Mouse (Mus musculus) lung, postnatal 0 days (tissue): ENCODE data around the gene Vav1. TPM values are rescaled to one million over a fixed set of nuclear protein-coding genes. Genes with fewer than 3 reads are reported as not detected.

Source experiments
- ATAC-seq: fragments of 200-750 bp; cut with Nextera tagmentation; 2 replicates; pipeline ENCODE4 v1.8.0; 2017; ENCODE audit warnings: moderate library complexity
- DNase-seq: peaks from one replicate; pipeline ENCODE4 v3.0.0-alpha.2; 2016; ENCODE audit warnings: low spot score
- H3K27ac ChIP-seq: fragments of 300-500 bp; sonication (generic); 2 replicates; pipeline ENCODE4 v1.5.1; 2014; ENCODE audit warnings: antibody characterized with exemption, mild to moderate bottlenecking, low read length, mixed read lengths
- H3K27me3 ChIP-seq: fragments of 300-500 bp; sonication (generic); replicated peaks from 2 replicates; pipeline ENCODE4 v1.6.1; 2014; ENCODE audit warnings: low read length, mixed read lengths; ENCODE audit not compliant: insufficient read depth
- H3K36me3 ChIP-seq: fragments of 300-500 bp; sonication (generic); 2 replicates; pipeline ENCODE4 v1.6.1; 2014; ENCODE audit warnings: low read length, mixed read lengths; ENCODE audit not compliant: insufficient read depth
- H3K4me1 ChIP-seq: fragments of 300-500 bp; sonication (generic); 2 replicates; pipeline ENCODE4 v1.6.1; 2014; ENCODE audit warnings: antibody characterized with exemption, low read depth, low read length, mixed read lengths; ENCODE audit not compliant: insufficient read depth
- H3K4me2 ChIP-seq: fragments of 300-500 bp; sonication (generic); replicated peaks from 2 replicates; pipeline ENCODE4 v1.6.1; 2014; ENCODE audit warnings: low read depth, mild to moderate bottlenecking, low read length, moderate library complexity, mixed read lengths
- H3K4me3 ChIP-seq: fragments of 300-500 bp; sonication (generic); 2 replicates; pipeline ENCODE4 v1.5.1; 2014; ENCODE audit warnings: low read depth, low read length
- H3K9ac ChIP-seq: fragments of 300-500 bp; sonication (generic); replicated peaks from 2 replicates; pipeline ENCODE4 v1.6.1; 2014; ENCODE audit warnings: low read depth, mild to moderate bottlenecking
- H3K9me3 ChIP-seq: fragments of 300-500 bp; sonication (generic); 2 replicates; pipeline ENCODE4 v1.6.1; 2016; ENCODE audit warnings: low read length, mixed read lengths
- CTCF ChIP-seq: IDR thresholded peaks from 2 replicates; pipeline ENCODE4 v1.5.1; 2016; ENCODE audit warnings: antibody characterized with exemption, mild to moderate bottlenecking
- EP300 ChIP-seq: IDR thresholded peaks from 2 replicates; pipeline ENCODE4 v1.6.1; 2016; ENCODE audit warnings: antibody characterized with exemption, mild to moderate bottlenecking, control low read depth
- WGBS: fragments of 180-500 bp; shearing (Covaris S2); extraction: QIAGEN DNeasy Blood & Tissue Kit; methylation state at CpG from one replicate; pipeline ENCODE4 v1.1.7; 2014; 5-methylcytosine and 5-hydroxymethylcytosine counted together
- polyA plus RNA-seq: library from polyadenylated mRNA; unstranded; fragments of >200 nt; fragmentation: Nextera tagmentation; extraction: Ambion mirVana; gene quantifications from 2 replicates; pipeline ENCODE4 v1.2.1, GENCODE M21; 2015

Vav1 gene
- polyA plus RNA-seq, 1 experiment from 2014 or later: 4.8 TPM

DNA sequence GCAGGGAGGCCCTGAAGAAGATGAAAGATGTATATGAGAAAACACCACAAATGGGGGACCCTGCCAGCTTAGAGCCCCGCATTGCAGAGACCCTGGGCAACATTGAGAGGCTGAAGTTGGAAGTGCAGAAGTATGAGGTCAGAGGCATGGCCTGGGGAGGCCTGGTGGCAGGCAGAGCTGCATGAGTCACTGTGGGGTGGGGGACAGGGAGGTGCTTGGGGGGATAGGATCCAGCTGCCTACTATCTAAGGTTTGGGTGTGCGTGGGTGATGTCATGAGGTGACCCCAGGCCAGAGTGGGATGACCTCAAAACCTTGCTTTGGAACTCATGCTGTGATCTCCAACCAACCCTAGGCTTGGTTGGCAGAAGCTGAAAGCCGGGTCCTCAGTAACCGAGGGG lies 17.6 kb upstream of the Vav1 start:
- WGBS: 95% methylated on average over 4 of the region's 4 CpGs
- H3K9me3 ChIP-seq: no peaks in the 10 kb centered on the region
- H3K36me3 ChIP-seq: peaks cover 19% of the 10 kb centered on the region; the same call in 1 of the 2 replicates

DNA sequence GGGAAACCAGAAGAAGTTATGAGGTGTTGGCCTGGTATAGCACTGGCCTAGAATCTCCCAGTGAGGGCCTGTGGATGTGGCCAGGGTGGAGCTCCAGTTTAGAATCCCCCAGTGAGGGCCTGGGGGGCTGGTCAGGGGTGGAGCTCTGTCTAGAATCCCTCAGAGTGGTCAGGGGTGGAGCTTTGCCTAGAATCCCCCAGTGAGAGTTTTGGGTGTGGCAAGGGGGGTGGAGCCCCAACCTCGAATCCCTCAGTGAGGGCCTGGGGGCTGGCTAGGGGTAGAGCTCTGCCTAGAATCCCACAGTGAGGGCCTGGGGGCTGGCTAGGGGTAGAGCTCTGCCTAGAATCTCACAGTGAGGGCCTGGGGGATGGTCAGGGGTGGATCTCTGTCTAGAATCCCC lies 17.1 kb upstream of the Vav1 start:
- no peak overlapping the region for H3K4me3 ChIP-seq
- no peak for DNase-seq
- ATAC-seq: no peak
- H3K4me2 ChIP-seq: no peak overlapping the region
- peaks cover 18% of the 10 kb centered on the region; the same call in 1 of the 2 replicates for H3K36me3 ChIP-seq
- H3K27me3 ChIP-seq: no peaks in the 10 kb centered on the region
- H3K9ac ChIP-seq: no peak overlapping the region
- 25% methylated on average over 1 of the region's 1 CpGs for WGBS
- H3K27ac ChIP-seq: no peak overlapping the region
- TF ChIP-seq EP300 (no peak), CTCF (no peak)
- no peaks in the 10 kb centered on the region for H3K9me3 ChIP-seq
- H3K4me1 ChIP-seq: no peaks in the 10 kb centered on the region

More for the DNA sequence above, 17.6 kb upstream of the Vav1 start:
- Histone ChIP-seq H3K4me2 (no peak overlapping the region), H3K27ac (no peak overlapping the region), H3K4me3 (no peak overlapping the region), H3K9ac (no peak overlapping the region), H3K4me1 (no peaks in the 10 kb centered on the region), H3K27me3 (no peaks in the 10 kb centered on the region)
- TF ChIP-seq EP300 (no peak), CTCF (no peak)
- ATAC-seq (no peak), DNase-seq (no peak)

DNA sequence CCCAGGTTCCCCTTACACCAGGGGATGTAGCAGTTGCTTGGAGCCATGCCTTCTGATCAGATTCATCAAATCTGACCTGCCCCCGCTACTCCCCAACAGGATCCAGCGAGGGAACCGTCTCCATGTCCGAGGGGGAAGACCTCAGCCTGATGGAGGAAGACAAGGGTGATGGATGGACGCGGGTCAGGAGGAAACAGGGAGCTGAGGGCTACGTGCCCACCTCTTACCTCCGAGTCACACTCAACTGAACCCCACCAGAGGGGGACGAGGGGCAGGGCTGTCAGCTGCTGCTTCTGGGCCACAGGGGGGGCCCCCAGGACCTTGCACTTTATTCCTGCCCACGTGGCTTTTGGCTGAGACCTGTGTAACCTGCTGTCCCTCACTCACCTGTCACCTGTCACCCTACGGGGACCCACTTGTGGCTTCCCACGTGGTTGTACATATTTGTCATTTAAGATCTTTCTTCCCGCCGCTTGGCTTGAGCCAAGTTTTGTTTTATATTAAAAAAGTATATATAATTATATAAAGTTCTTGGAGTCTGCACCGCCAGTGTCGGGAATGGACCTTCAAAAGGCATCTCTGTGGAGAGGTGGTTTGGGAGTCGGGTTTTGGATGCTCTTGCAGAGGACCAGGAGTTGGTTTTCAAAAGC lies 15.9 kb upstream of the Vav1 start:
- Histone ChIP-seq H3K9me3 (no peaks in the 10 kb centered on the region), H3K27me3 (no peaks in the 10 kb centered on the region), H3K36me3 (peaks cover 11% of the 10 kb centered on the region; the same call in 1 of the 2 replicates), H3K4me3 (no peak overlapping the region), H3K9ac (no peak overlapping the region), H3K4me1 (no peaks in the 10 kb centered on the region), H3K27ac (no peak overlapping the region), H3K4me2 (no peak overlapping the region)
- WGBS: 88% methylated on average over 17 of the region's 17 CpGs
- ATAC-seq (no peak), DNase-seq (no peak)
- TF ChIP-seq CTCF (no peak), EP300 (no peak)

DNA sequence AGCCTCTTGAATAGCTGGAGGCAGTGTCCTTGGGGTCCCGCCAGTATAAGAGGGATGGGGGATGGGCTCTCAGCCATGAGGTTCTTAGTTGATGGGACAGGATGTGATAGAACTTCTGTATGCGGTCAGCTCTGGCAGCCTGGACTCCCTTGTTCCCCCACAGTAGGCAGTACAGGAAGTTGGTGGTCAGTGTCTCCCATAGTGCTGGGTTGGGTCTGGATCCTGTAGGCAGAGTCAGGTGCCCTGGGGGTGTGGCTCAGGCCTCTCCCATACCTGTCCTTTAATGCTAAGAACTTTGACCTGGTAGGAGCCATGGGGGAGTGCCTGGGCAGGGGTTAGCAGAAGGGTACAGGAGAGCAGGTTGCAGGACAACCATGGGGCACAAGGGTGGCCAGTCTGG lies 14.7 kb upstream of the Vav1 start:
- no peaks in the 10 kb centered on the region for H3K27me3 ChIP-seq
- DNase-seq: no peak
- no peak overlapping the region for H3K4me3 ChIP-seq
- TF ChIP-seq CTCF (no peak), EP300 (no peak)
- H3K9me3 ChIP-seq: no peaks in the 10 kb centered on the region
- H3K9ac ChIP-seq: no peak overlapping the region
- H3K36me3 ChIP-seq: 0 out of 2 replicates have a peak, but pooled peaks cover 6% of the 10 kb centered on the region
- no peak overlapping the region for H3K4me2 ChIP-seq
- H3K27ac ChIP-seq: no peak overlapping the region
- H3K4me1 ChIP-seq: no peaks in the 10 kb centered on the region
- no peak for ATAC-seq
- 60% methylated on average over 2 of the region's 2 CpGs for WGBS

DNA sequence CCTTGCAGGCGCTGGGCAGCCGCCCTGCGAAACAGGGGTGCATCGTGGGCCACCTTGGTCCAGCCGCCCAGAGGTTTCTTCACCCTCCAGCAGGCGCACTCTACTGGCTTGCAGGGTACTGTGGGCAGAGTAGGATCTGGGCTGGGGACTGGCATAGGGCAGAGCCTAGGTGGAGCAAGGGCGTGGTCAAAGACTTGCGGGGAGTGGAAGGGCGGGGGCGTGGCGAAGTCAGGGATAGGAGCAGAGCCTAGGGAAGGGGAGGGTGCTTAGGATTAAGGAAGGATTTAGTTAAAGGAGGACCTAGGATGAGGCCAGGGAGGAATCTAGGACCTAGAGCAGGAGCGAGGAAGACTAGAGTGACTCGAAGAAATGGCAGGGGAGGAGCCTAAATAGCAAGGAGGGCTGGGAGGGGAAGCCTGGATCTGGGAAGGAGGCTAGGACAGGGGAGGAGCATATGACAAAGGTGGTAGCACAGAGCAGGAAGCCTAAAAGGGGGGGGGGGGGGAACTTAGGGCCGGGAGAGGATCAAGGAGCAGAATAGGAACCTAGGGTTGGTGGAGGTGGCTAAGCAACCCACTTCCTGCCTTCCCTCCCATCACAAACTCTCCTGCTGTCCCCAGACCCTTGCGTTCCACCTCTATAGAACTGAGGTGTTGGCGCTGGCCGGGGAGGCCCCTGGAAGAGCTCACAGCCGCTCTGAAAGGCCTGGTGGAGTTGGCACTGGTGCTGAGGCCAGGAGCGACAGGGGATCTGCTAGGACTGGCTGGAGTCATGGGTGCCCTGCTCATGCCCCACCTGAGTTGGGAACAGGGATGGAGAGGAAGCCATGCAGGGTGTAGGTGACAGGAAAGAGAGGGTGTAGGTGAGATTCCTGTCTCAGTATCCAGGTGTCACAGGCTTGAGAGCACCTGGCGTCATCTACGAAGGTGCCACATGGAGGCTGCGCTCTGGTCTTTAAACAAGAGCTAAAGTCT lies 13.6 kb upstream of the Vav1 start:
- Histone ChIP-seq H3K27ac (0 out of 2 replicates have a peak overlapping the region, but pooled peaks have one; percentile 32), H3K4me1 (no peaks in the 10 kb centered on the region), H3K4me3 (no peak overlapping the region), H3K4me2 (peak overlapping the region; percentile 43), H3K36me3 (0 out of 2 replicates have a peak, but pooled peaks cover 5% of the 10 kb centered on the region), H3K9me3 (no peaks in the 10 kb centered on the region), H3K9ac (no peak overlapping the region; the same call in 1 of the 2 replicates), H3K27me3 (no peaks in the 10 kb centered on the region)
- 28% methylated on average over 21 of the region's 22 CpGs for WGBS
- ATAC-seq (peak; percentile 93), DNase-seq (peak; percentile 96)
- peak; percentile 50 for TF ChIP-seq CTCF
- TF ChIP-seq EP300: no peak

DNA sequence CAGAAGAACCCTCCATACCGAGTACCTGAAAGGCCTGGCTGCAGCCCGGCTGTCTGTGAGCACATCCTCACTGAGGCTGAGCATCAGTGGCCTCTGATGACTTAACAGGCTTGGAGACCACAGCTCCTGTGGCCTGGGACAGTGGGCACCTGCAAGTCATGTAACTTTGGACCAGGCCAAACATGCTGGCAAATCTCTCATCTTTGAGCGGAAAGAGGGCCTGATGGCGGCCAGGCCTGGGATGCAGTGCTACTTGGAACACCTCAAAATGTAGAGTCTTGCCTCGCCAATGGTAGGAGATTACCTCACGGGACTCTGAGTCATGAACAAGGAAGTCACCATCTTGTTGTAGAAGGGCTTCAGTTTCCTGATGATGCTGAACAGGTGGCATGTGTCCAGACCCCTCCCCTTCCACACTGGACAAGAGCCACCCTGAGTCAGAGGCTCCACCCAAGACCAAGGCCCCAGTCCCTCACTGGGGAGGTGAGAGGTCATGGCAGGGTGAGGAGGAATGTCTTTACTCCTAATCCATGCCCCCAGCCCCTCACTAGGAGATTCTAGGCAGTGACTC lies 11.3 kb upstream of the Vav1 start:
- no peak overlapping the region for H3K27ac ChIP-seq
- no peak for DNase-seq
- no peaks in the 10 kb centered on the region for H3K9me3 ChIP-seq
- no peak overlapping the region for H3K4me3 ChIP-seq
- H3K4me2 ChIP-seq: no peak overlapping the region
- ATAC-seq: no peak
- H3K27me3 ChIP-seq: no peaks in the 10 kb centered on the region
- TF ChIP-seq CTCF: no peak
- TF ChIP-seq EP300: no peak
- 85% methylated on average over 6 of the region's 6 CpGs for WGBS
- H3K36me3 ChIP-seq: 0 out of 2 replicates have a peak, but pooled peaks cover 4% of the 10 kb centered on the region
- H3K9ac ChIP-seq: no peak overlapping the region
- H3K4me1 ChIP-seq: no peaks in the 10 kb centered on the region
